Mouse (Mus musculus) myocyte (in vitro differentiated cells): ENCODE measurements around the gene Scn5a. TPM values are rescaled to one million over a fixed set of nuclear protein-coding genes. Genes with fewer than 3 reads are reported as not detected.

Source experiments
- H3K27me3 ChIP-seq: one replicate; pipeline ENCODE4 v1.6.1; 2011; ENCODE audit not compliant: control insufficient read depth, insufficient read depth, insufficient read length
- H3K36me3 ChIP-seq: one replicate; pipeline ENCODE4 v1.6.1; 2011; ENCODE audit not compliant: control insufficient read depth, insufficient read depth
- H3K4me2 ChIP-seq: one replicate; pipeline ENCODE4 v1.6.1; 2011; ENCODE audit warnings: low read depth, control low read depth
- H3K4me3 ChIP-seq: one replicate; pipeline ENCODE4 v1.5.1; 2011; ENCODE audit warnings: mild to moderate bottlenecking, control low read depth, moderate library complexity
- H3K79me2 ChIP-seq: one replicate; pipeline ENCODE4 v1.6.1; 2011; ENCODE audit not compliant: control insufficient read depth, insufficient read depth
- H3ac ChIP-seq: one replicate; pipeline ENCODE4 v1.6.1; 2011; ENCODE audit not compliant: control insufficient read depth, insufficient read length
- CEBPB ChIP-seq: IDR thresholded peaks from 2 replicates; pipeline ENCODE4 v1.6.1; 2011; ENCODE audit warnings: mild to moderate bottlenecking, moderate library complexity; ENCODE audit not compliant: poor library complexity, insufficient read depth, severe bottlenecking
- E2F4 ChIP-seq: IDR thresholded peaks from one replicate; pipeline ENCODE4 v1.6.1; 2011; ENCODE audit warnings: mild to moderate bottlenecking, control low read depth, moderate library complexity; ENCODE audit not compliant: insufficient read depth
- MAX ChIP-seq: IDR thresholded peaks from one replicate; pipeline ENCODE4 v1.6.1; 2011; ENCODE audit warnings: low read depth, mild to moderate bottlenecking, control low read depth
- MYOD1 ChIP-seq, 3 experiments: IDR thresholded peaks; one replicate each; pipeline ENCODE4 v1.6.1; 2011; ENCODE audit warnings: control low read depth in 2 of 3, low read depth in 2 of 3, mild to moderate bottlenecking in 2 of 3, moderate library complexity in 1 of 3; ENCODE audit not compliant: insufficient read length in 2 of 3, control insufficient read depth in 1 of 3
- MYOG ChIP-seq, 3 experiments: IDR thresholded peaks; one replicate each; pipeline ENCODE4 v1.6.1; 2011; ENCODE audit warnings: control low read depth in 2 of 3, low read depth in 2 of 3, mild to moderate bottlenecking in 2 of 3; ENCODE audit not compliant: insufficient read length in 2 of 3, control insufficient read depth in 1 of 3, insufficient read depth in 1 of 3
- POLR2A ChIP-seq: IDR thresholded peaks from one replicate; pipeline ENCODE4 v1.6.1; 2011; ENCODE audit warnings: low read depth, mild to moderate bottlenecking, control low read depth, moderate library complexity; ENCODE audit not compliant: insufficient read length
- POLR2AphosphoS2 ChIP-seq: IDR thresholded peaks from one replicate; pipeline ENCODE4 v1.6.1; 2011; ENCODE audit warnings: low read depth, control low read depth; ENCODE audit not compliant: insufficient read length
- REST ChIP-seq: IDR thresholded peaks from one replicate; pipeline ENCODE4 v1.6.1; 2011; ENCODE audit warnings: mild to moderate bottlenecking, control low read depth, moderate library complexity; ENCODE audit not compliant: insufficient read depth, insufficient read length
- SRF ChIP-seq: IDR thresholded peaks from one replicate; pipeline ENCODE4 v1.6.1; 2011; ENCODE audit warnings: low read depth; ENCODE audit not compliant: control insufficient read depth, insufficient read length
- TCF12 ChIP-seq: IDR thresholded peaks from one replicate; pipeline ENCODE4 v1.6.1; 2011; ENCODE audit warnings: mild to moderate bottlenecking, control low read depth; ENCODE audit not compliant: poor library complexity, insufficient read depth, severe bottlenecking
- TCF3 ChIP-seq: IDR thresholded peaks from one replicate; pipeline ENCODE4 v1.6.1; 2011; ENCODE audit warnings: low read depth, control low read depth; ENCODE audit not compliant: insufficient read length
- USF1 ChIP-seq: IDR thresholded peaks from one replicate; pipeline ENCODE4 v1.6.1; 2011; ENCODE audit warnings: low read depth, mild to moderate bottlenecking, control low read depth, moderate library complexity
- polyA plus RNA-seq: library from polyadenylated mRNA; unstranded; fragments of >200 nt; fragmentation: generic; extraction: Trizol; gene quantifications from one replicate; pipeline ENCODE4 v1.2.1, GENCODE M21; 2012; ENCODE audit warnings: missing spikeins

Scn5a gene
- polyA plus RNA-seq, 1 experiment, result 30.6 TPM

- H3K36me3 ChIP-seq, result no peaks in the 10 kb centered on the region
- H3K4me2 ChIP-seq, result peak overlapping the region; percentile 34
- H3K79me2 ChIP-seq, result no peaks in the 10 kb centered on the region
- H3K27me3 ChIP-seq, result no peaks in the 10 kb centered on the region
- no peak overlapping the region for H3K4me3 ChIP-seq
- no peak overlapping the region for H3ac ChIP-seq
- no peak for TF ChIP-seq REST
- no peak for TF ChIP-seq TCF12
- no peak for TF ChIP-seq MAX
- TF ChIP-seq MYOG (IDR thresholded peaks at IDR 0.05; ENCODE audit: control insufficient read depth in 1 of 3, insufficient read depth in 1 of 3, insufficient read length in 2 of 3, low read depth in 2 of 3), result no peak
These were observed 94.4 kb downstream of the Scn5a start for GRCm38 (mm10) chr9:119484420-119484819.

DNA sequence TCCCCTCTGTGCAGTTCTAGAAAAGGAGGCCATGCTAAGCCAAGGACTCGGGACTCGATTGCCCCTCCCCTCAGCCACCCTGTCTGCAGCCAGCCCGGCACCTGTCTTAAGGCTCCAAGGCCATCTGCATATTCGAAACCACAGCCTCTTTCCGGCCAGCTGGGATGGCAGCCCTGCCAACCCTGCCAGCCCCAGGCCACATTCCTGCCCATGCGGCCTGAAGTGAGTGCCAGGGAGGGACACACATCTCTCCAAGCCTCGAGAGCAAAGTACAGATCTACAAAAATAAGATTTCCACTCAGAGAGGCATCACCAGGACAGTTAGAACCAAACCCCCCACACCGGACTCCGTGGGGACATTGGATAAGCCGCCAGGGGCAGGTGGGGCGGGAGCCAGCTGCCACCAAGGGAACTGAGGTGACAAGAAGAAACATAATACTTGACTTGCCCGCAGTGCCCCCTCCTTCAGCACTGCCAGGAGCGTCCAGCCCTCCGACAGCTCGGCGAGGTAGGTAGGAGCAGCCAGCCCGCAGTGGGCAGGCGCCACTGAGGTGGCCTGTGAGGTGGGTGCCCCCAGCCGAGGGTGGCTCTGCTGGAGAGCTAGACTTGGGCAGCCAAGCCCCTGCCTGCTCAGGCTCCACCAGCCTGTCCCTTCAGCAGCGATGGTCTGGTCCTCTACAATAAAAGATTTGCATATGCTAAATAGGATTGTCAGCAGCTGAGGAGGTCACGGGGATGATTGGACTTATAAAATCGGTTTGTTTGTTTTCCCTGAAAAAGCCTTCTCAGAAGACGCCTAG, 95.1 kb downstream of the Scn5a start:
- Histone ChIP-seq H3K4me3 (no peak overlapping the region), H3K79me2 (no peaks in the 10 kb centered on the region), H3K36me3 (no peaks in the 10 kb centered on the region), H3K4me2 (peak overlapping the region; percentile 34), H3ac (no peak overlapping the region), H3K27me3 (no peaks in the 10 kb centered on the region)
- TF ChIP-seq SRF (no peak), POLR2AphosphoS2 (no peak), CEBPB (no peak), E2F4 (no peak), MYOG (IDR thresholded peaks at IDR 0.05; ENCODE audit: control insufficient read depth in 1 of 3, insufficient read depth in 1 of 3, insufficient read length in 2 of 3, low read depth in 2 of 3) (peak; percentile 83 to 95 (median 88)), USF1 (no peak), MYOD1 (IDR thresholded peaks at IDR 0.05; ENCODE audit: control insufficient read depth in 1 of 3, insufficient read length in 2 of 3, low read depth in 2 of 3) (peak; percentile 60 to 96 (median 92)), TCF12 (peak; percentile 88), MAX (no peak), REST (no peak), TCF3 (peak; percentile 90), POLR2A (no peak)

DNA sequence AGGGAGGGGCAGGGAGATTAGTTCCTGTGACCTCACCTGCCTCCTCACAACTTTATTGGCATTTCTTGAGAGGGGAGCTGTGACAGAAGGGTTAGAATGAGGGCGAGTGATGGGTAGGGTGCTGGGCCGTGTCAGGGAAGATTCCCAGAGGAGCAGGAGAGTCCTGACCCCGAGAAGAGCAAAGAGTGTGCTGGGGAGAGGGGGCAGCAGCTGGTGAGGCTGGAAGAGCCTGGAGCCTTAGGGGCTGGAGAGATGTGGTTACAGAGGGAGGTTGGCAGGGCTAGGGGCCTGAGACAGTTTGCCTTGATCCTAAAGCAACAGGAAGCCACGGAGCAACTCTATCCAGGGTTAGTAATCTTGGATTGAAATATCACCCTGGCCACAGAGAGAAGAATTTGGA, 97.2 kb downstream of the Scn5a start:
- Histone ChIP-seq H3K4me2 (peak overlapping the region; percentile 2), H3K36me3 (no peaks in the 10 kb centered on the region), H3K27me3 (no peaks in the 10 kb centered on the region), H3K79me2 (no peaks in the 10 kb centered on the region), H3ac (no peak overlapping the region), H3K4me3 (no peak overlapping the region)
- TF ChIP-seq POLR2AphosphoS2 (no peak), TCF12 (no peak), REST (no peak), MAX (no peak), TCF3 (no peak), MYOG (IDR thresholded peaks at IDR 0.05; ENCODE audit: control insufficient read depth in 1 of 3, insufficient read depth in 1 of 3, insufficient read length in 2 of 3, low read depth in 2 of 3) (peak in 2 of 3 experiments; percentile 50 to 69), SRF (no peak), E2F4 (no peak), USF1 (no peak), POLR2A (no peak), MYOD1 (IDR thresholded peaks at IDR 0.05; ENCODE audit: control insufficient read depth in 1 of 3, insufficient read length in 2 of 3, low read depth in 2 of 3) (peak in 2 of 3 experiments; percentile 53 to 59), CEBPB (no peak)

GRCm38 (mm10) chr9:119479297-119479696, 99.5 kb downstream of the Scn5a start:
- no peak overlapping the region for H3ac ChIP-seq
- H3K27me3 ChIP-seq, result no peaks in the 10 kb centered on the region
- H3K36me3 ChIP-seq, result no peaks in the 10 kb centered on the region
- H3K4me2 ChIP-seq, result peak overlapping the region; percentile 59
- H3K4me3 ChIP-seq, result no peak overlapping the region
- TF ChIP-seq TCF3 (peak; percentile 43), REST (no peak), USF1 (no peak), CEBPB (no peak), MAX (no peak), POLR2AphosphoS2 (peak; percentile 12), TCF12 (peak; percentile 2), POLR2A (no peak), MYOG (IDR thresholded peaks at IDR 0.05; ENCODE audit: control insufficient read depth in 1 of 3, insufficient read depth in 1 of 3, insufficient read length in 2 of 3, low read depth in 2 of 3) (peak; percentile 24 to 86 (median 76)), MYOD1 (IDR thresholded peaks at IDR 0.05; ENCODE audit: control insufficient read depth in 1 of 3, insufficient read length in 2 of 3, low read depth in 2 of 3) (peak in 1 of 3 experiments; percentile 86), E2F4 (no peak), SRF (no peak)
- no peaks in the 10 kb centered on the region for H3K79me2 ChIP-seq

DNA sequence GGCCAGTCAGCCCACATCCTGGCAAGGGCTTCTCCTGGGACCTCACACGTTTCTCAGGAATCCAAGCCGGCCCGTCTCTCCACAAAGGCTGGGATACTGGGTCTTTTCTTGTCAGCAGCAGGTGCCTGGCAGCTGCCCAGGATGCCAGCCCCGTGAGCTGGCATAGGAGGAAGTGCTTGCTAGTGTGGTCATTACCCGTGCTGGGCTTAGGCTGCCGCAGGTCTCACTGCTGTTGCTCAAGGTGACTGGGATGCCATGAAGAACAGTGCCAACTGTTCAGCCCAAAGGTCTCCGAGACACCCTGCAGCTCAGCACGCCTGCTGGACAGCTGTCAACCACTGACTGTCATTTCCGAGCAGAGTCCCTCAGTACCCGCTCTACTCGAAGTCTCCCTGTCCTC, 100.5 kb downstream of the Scn5a start:
- Histone ChIP-seq H3ac (no peak overlapping the region), H3K27me3 (no peaks in the 10 kb centered on the region), H3K79me2 (no peaks in the 10 kb centered on the region), H3K4me3 (no peak overlapping the region), H3K36me3 (no peaks in the 10 kb centered on the region), H3K4me2 (peak overlapping the region; percentile 59)
- TF ChIP-seq MAX (no peak), E2F4 (no peak), REST (no peak), POLR2A (no peak), TCF12 (peak; percentile 62), SRF (no peak), USF1 (no peak), MYOG (IDR thresholded peaks at IDR 0.05; ENCODE audit: control insufficient read depth in 1 of 3, insufficient read depth in 1 of 3, insufficient read length in 2 of 3, low read depth in 2 of 3) (peak; percentile 49 to 96 (median 95)), MYOD1 (IDR thresholded peaks at IDR 0.05; ENCODE audit: control insufficient read depth in 1 of 3, insufficient read length in 2 of 3, low read depth in 2 of 3) (peak; percentile 21 to 95 (median 91)), POLR2AphosphoS2 (no peak), TCF3 (peak; percentile 79), CEBPB (peak; percentile 31; the same call in 1 of the 2 replicates)
